Mouse (Mus musculus) retina, adult 2 months (tissue): ENCODE measurements around the gene Jam2.

Experiments used
- DNase-seq: peaks from one replicate; pipeline ENCODE4 v3.0.0-alpha.2; 2012; ENCODE audit warnings: low read depth, low spot score

Jam2 gene

GRCm38 (mm10) chr16:84779718-84780117, 5.8 kb downstream of the Jam2 start:
- DNase-seq = no peak

DNA sequence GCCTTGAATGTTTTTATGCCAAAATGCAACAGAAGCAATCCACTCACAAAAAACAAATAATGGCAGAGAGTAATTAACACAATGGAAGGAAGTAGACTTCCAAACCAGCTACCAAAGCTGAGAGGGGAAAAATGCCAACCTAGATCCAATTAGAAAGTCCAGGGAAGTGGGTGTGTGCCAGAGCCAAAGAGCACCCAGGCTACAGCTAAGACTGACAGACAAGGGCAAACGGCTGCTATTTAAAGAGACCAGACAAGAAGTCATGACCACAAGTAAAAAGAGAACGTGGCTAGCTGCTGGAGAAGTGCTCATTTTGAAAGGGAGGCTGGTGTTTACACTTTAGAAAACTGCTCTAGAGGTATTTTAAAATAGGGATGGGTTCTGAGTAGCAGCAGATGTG, 9.4 kb downstream of the Jam2 start:
- DNase-seq = no peak

- DNase-seq = no peak
Observed at GRCm38 (mm10) chr16:84784966-84785365, 11.0 kb downstream of the Jam2 start.

GRCm38 (mm10) chr16:84790595-84791165, 16.8 kb downstream of the Jam2 start:
- DNase-seq = no peak

- DNase-seq = no peak
Observed at GRCm38 (mm10) chr16:84793401-84793800, 19.5 kb downstream of the Jam2 start.

- no peak for DNase-seq
Observed at GRCm38 (mm10) chr16:84795337-84795736, 21.4 kb downstream of the Jam2 start.

- DNase-seq = no peak
Observed at GRCm38 (mm10) chr16:84796678-84797077, 22.8 kb downstream of the Jam2 start.

DNA sequence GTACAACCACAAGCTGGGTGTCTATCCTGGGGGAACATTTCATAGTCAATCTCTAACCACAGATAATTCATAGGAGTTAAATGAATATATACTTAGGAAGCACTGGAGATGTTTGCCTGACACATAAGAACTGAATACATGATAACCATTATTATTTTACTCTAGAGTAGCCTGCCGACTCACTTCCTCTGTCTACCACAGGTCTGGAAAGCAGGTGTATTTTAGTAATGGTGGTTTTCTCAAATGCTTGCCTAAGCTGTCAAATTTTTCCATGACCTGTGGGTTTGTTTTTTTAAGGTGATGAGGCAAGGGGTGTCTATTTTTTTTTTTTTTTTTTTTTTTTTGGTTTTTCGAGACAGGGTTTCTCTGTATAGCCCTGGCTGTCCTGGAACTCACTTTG, 26.1 kb downstream of the Jam2 start:
- no peak for DNase-seq

DNA sequence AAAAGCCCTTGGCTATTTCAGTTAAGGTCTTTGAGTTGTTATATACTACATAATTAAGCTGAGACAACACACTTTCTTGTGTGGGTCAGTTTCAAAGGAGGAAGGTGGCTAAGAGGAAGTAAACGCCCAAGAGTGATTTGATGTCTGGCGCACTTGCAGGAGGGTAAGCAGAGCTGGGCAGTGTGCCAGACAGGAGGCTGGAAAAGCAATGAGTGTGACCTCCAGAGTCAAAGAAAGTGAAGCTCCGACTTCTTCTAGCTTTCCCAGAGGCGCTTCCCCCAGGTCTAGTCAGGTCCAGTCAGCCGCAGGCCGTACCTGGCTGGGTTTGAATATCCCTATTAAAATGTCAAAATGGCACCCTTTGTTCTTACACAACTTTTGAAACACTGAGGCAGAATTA, 28.3 kb downstream of the Jam2 start:
- DNase-seq = no peak

GRCm38 (mm10) chr16:84804866-84805265, 30.9 kb downstream of the Jam2 start:
- DNase-seq = no peak

DNA sequence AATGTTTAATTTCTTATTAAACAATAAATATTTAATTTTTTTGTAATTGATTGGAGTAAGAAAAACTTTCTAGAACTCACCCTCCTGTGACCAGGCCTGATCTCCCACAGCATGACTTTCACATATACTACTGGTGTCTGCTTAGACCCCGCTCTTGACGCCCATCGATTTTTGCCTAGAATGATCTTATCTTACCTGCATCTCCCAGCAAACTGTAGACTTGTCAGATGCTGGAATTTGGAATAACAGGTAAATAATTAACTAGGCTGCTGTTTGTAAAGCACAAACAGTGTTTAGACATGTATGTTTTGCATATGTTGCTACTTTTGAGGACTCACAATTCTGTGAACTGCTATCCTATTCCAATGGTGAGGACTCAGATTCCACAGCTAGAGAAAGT, 32.3 kb downstream of the Jam2 start:
- no peak for DNase-seq

GRCm38 (mm10) chr16:84807874-84808273, 34.0 kb downstream of the Jam2 start:
- no peak for DNase-seq

GRCm38 (mm10) chr16:84810254-84810653, 36.3 kb downstream of the Jam2 start:
- no peak for DNase-seq

- no peak for DNase-seq
Observed at GRCm38 (mm10) chr16:84813852-84814251, 39.9 kb downstream of the Jam2 start.

GRCm38 (mm10) chr16:84814511-84814910, 40.6 kb downstream of the Jam2 start:
- no peak for DNase-seq

DNA sequence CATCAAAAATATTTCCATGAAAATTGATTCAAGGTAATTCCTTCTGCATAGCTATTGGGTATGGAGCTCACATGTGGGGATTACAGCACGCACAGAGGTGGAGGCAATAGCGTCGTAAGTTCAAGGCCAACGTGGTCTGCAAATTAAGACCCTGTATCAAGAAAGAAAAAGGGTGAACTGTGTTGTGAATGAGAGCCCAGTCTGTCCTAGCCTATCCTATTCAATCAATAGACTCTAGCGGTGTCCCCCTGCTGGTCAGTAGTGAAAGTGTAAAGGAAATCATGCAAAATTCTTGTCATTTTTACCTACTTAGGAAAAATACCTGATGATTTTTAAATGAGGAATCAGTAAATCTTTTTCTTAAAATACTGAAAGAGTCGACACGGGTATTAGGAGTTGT, 43.5 kb downstream of the Jam2 start:
- DNase-seq = no peak

DNA sequence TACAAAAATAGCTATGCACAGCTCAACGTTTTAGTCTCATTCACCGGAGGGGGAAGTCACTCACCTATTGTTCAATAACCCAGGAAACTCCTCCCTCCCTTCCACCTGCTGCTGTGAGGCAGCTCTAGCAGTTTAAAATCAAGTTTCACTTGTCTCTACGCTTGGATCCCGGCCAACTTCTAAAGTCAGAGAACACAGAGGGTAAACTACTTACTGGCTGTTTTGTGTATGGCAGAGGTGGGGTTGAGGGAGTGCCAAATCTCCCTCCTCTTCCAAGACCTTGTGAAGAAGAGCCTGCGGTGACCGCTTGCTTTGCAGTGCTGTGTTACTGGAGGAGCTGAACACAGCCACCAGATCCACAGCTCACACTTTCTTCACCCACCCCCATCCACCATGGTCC, 51.1 kb downstream of the Jam2 start:
- no peak for DNase-seq

GRCm38 (mm10) chr16:84831696-84832095, 57.8 kb downstream of the Jam2 start:
- no peak for DNase-seq

- DNase-seq = no peak
Observed at GRCm38 (mm10) chr16:84832736-84833135, 58.8 kb downstream of the Jam2 start.

DNA sequence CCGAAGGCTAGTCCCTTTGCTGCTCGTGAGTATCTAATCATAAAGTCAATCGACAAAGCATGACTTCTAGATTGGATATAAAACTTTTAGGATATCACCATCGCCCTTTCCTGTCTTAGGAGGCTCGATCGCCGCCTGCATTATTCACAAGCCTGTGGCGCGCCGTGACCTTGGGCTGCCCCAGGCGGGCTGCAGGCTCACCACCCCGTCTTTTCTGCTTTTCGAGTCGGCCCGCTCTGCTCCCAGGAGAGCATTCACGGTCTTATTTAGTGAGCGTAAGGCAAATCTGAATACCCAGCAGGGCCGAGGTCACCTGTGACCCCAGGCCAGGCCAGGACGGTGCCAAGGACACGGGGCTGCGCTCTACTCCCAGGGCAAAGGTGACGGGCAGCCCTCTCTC, 60.4 kb downstream of the Jam2 start:
- no peak for DNase-seq

DNA sequence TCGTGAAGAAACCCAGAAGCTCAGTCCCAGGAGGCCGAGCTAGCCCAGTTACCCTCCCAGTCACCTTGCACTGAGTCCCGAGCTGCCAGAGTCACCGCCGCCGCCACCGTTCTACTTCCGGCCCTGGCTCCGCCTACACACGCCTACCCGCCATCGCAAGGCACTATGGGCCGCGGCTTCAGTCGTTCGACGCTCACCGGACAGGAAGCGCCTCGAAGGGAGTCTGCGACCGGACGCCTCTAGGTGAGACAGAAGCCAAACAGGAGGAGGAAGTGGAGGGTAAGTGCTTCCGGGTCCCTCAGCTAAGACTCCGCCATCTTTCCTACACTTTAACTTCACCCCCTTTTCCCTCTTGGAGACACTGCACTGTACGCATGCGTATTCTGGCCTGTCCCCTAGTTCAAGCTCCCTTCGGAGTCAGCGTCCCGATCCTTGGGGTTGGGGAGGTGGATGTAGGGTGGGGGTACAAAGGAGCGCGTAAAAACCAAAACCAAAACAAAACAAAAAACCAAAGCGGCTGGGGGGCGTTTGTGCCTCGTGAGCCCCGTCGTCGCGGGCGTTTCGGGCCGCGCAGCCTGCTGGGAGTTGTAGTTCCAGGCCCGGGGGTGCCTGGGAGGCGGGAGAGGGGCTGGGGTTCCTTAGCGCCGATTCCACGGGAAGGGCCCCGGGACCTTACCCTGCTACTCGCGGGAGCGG, 61.0 kb downstream of the Jam2 start, which contains the start of gene Gabpa:
Gene Gabpa, plus strand, starts transcription at position 181 of the 696 bp plus-strand sequence.
- DNase-seq = peak; percentile 97

DNA sequence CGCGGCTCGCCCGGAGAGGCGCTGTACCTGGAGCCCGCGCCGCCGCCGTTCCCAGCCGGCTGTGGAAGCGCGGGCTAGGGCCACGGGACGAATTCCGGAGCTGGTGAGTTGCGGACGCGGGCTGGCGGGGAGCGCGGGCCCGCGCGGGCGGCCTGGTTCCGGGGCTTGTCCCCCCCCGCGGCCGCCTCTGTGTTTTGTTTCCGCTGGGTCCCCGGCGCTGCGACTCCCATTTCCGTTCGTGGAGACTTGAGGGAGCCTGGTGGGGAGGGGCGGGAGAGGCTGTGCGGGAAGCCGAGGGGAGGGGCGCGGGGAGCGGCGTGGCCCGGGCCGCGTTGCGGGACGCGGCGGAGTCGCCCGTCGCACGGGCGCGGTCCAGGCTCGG, 61.5 kb downstream of the Jam2 start, which contains the start of gene Atp5j:
Gene Atp5j, minus strand, starts transcription at position 185 of the 382 bp plus-strand sequence.
- DNase-seq = peak; percentile 62
